Mouse (Mus musculus) midbrain, embryonic 15.5 days (tissue): ENCODE measurements around the gene Tex21. TPM values are rescaled to one million over a fixed set of nuclear protein-coding genes. Genes with fewer than 3 reads are reported as not detected.
A peak's percentile ranks its signal among the peaks of the same experiment; 100 is the strongest.

Experiments used
- ATAC-seq: fragments of 200-750 bp; cut with Nextera tagmentation; replicated peaks from 2 replicates; pipeline ENCODE4 v1.8.0; 2017; ENCODE audit warnings: moderate TSS enrichment
- H3K27ac ChIP-seq: fragments of 300-500 bp; sonication (generic); 2 replicates; pipeline ENCODE4 v1.5.1; 2015; ENCODE audit warnings: mild to moderate bottlenecking, inconsistent platforms
- H3K27me3 ChIP-seq: fragments of 300-500 bp; sonication (generic); replicated peaks from 2 replicates; pipeline ENCODE4 v1.6.1; 2015; ENCODE audit warnings: inconsistent platforms
- H3K36me3 ChIP-seq: fragments of 300-500 bp; sonication (generic); replicated peaks from 2 replicates; pipeline ENCODE4 v1.6.1; 2015; ENCODE audit warnings: inconsistent platforms
- H3K4me1 ChIP-seq: fragments of 300-500 bp; sonication (generic); 2 replicates; pipeline ENCODE4 v1.6.1; 2015; ENCODE audit warnings: inconsistent platforms
- H3K4me2 ChIP-seq: fragments of 300-500 bp; sonication (generic); 2 replicates; pipeline ENCODE4 v1.6.1; 2015; ENCODE audit warnings: inconsistent platforms, mild to moderate bottlenecking, moderate library complexity
- H3K4me3 ChIP-seq: fragments of 300-500 bp; sonication (generic); 2 replicates; pipeline ENCODE4 v1.5.1; 2015; ENCODE audit warnings: mild to moderate bottlenecking, inconsistent platforms
- H3K9ac ChIP-seq: fragments of 300-500 bp; sonication (generic); 2 replicates; pipeline ENCODE4 v1.6.1; 2015; ENCODE audit warnings: mild to moderate bottlenecking, inconsistent platforms
- H3K9me3 ChIP-seq: fragments of 300-500 bp; sonication (generic); 2 replicates; pipeline ENCODE4 v1.6.1; 2016; ENCODE audit warnings: inconsistent platforms
- WGBS: fragments of 180-500 bp; shearing (Covaris S2); methylation state at CpG from one replicate; pipeline ENCODE4 v1.1.7; 2015; ENCODE audit warnings: mixed read lengths; 5-methylcytosine and 5-hydroxymethylcytosine counted together
- polyA plus RNA-seq: library from polyadenylated mRNA; unstranded; fragments of >200 nt; fragmentation: Nextera tagmentation; extraction: Ambion mirVana; gene quantifications from 2 replicates; pipeline ENCODE4 v1.2.1, GENCODE M21; 2015

Tex21 gene
- polyA plus RNA-seq: not detected in 2 replicates

DNA sequence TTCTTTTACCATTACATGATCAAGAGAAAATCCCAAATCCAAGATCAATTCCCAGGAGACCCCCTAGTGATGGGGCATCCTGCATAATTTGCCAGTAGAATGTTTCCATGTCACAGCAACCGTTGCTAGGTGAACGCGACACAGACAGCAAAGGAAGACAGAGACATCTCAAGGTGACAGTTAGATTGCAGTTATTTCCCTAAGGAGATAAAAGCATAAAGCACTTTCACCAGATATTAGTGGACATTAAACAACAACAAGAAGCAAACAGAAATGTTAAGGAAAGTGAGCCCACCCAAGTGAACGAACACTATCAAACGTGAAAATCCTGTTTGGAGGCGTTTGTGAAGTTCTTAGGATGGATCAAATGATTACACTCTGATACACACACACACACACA, at the start of gene Tex21:
Tex21 (minus strand) TSS at position 101 of the 400 bp plus-strand sequence.
- Histone ChIP-seq H3K9me3 (no peaks in the 10 kb centered on the region), H3K27ac (no peak within 1 kb of the TSS), H3K27me3 (no peaks in the 10 kb centered on the region), H3K36me3 (no peaks in the 10 kb centered on the region), H3K4me1 (no peaks in the 10 kb centered on the region), H3K4me3 (no peak within 1 kb of the TSS), H3K4me2 (no peak within 1 kb of the TSS), H3K9ac (no peak within 1 kb of the TSS)
- ATAC-seq: no peak
- 58% methylated on average over 6 of the region's 6 CpGs for WGBS

- Histone ChIP-seq H3K4me2 (no peak overlapping the region), H3K27me3 (no peaks in the 10 kb centered on the region), H3K27ac (no peak overlapping the region), H3K9me3 (no peaks in the 10 kb centered on the region), H3K4me3 (no peak overlapping the region), H3K4me1 (no peaks in the 10 kb centered on the region), H3K36me3 (peaks cover 8% of the 10 kb centered on the region; the same call in 1 of the 2 replicates), H3K9ac (no peak overlapping the region)
- WGBS: 67% methylated on average over 7 of the region's 7 CpGs
- no peak for ATAC-seq
Measured at GRCm38 (mm10) chr12:76293192-76293591, 46.6 kb upstream of the Tex21 start.

- WGBS: 95% methylated on average over 2 of the region's 2 CpGs
Measured at GRCm38 (mm10) chr12:76290271-76290670, 43.7 kb upstream of the Tex21 start.

DNA sequence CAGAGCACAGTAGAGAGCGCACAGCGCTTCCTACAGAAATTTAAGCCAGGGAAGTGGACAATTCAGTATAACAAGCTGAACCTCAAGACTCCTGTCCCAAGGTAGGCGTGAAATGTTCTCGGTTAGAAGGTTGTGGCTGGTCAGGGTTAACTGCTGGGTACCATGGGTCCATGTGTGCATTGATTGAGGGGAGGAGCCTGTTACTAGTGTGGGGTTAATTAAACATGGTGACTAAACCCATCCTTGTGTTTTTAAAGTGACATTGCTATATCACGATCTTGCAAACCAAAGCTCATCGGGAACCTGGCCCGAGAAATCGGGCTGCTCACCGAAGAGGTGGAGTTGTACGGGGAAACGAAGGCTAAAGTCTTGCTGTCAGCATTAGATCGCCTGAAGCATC, 42.9 kb upstream of the Tex21 start:
- H3K27ac ChIP-seq: no peak overlapping the region
- peaks cover 4% of the 10 kb centered on the region; the same call in 1 of the 2 replicates for H3K36me3 ChIP-seq
- 94% methylated on average over 12 of the region's 12 CpGs for WGBS
- no peaks in the 10 kb centered on the region for H3K27me3 ChIP-seq
- H3K9ac ChIP-seq: no peak overlapping the region
- H3K4me1 ChIP-seq: peaks cover 8% of the 10 kb centered on the region; the same call in 1 of the 2 replicates
- no peaks in the 10 kb centered on the region for H3K9me3 ChIP-seq
- ATAC-seq: 0 out of 2 replicates have a peak, but pooled peaks have one; percentile 4
- no peak overlapping the region for H3K4me3 ChIP-seq
- no peak overlapping the region for H3K4me2 ChIP-seq

More at GRCm38 (mm10) chr12:76290271-76290670, 43.7 kb upstream of the Tex21 start:
- Histone ChIP-seq H3K4me3 (no peak overlapping the region), H3K27ac (no peak overlapping the region), H3K27me3 (no peaks in the 10 kb centered on the region), H3K9me3 (no peaks in the 10 kb centered on the region), H3K36me3 (peaks cover 4% of the 10 kb centered on the region; the same call in 1 of the 2 replicates), H3K4me2 (no peak overlapping the region), H3K4me1 (peaks cover 8% of the 10 kb centered on the region; the same call in 1 of the 2 replicates), H3K9ac (no peak overlapping the region)
- no peak for ATAC-seq

DNA sequence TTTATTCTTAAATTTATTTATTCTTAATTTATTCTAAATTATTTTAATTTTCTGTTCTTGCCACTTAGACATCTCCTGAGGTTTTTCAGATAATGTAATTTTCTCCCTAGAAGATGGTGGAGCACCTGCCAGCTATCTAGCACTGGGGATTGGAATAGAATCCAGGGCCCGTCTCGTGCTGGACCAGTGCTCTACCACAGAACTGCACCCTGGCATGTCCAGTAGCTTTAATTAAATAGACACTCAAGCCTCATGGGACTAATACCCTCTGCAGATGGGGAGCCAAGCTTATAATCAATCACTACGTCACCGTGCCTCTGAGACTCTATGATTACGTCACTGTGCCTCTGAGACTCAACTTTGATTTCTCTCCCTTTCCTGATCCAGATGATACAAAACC, 41.9 kb upstream of the Tex21 start:
- H3K4me1 ChIP-seq: peaks cover 8% of the 10 kb centered on the region; the same call in 1 of the 2 replicates
- ATAC-seq: 0 out of 2 replicates have a peak, but pooled peaks have one; percentile 27

GRCm38 (mm10) chr12:76287986-76288385, 41.4 kb upstream of the Tex21 start:
- 0 out of 2 replicates have a peak overlapping the region, but pooled peaks have one; percentile 9 for H3K4me2 ChIP-seq
- no peaks in the 10 kb centered on the region for H3K27me3 ChIP-seq
- H3K9me3 ChIP-seq: no peaks in the 10 kb centered on the region
- peak; percentile 65; the same call in 1 of the 2 replicates for ATAC-seq
- H3K4me3 ChIP-seq: no peak overlapping the region
- H3K27ac ChIP-seq: peak overlapping the region; percentile 73
- H3K4me1 ChIP-seq: peaks cover 8% of the 10 kb centered on the region; the same call in 1 of the 2 replicates
- no peak overlapping the region for H3K9ac ChIP-seq
- WGBS: 25% methylated on average over 8 of the region's 8 CpGs
- H3K36me3 ChIP-seq: peaks cover 4% of the 10 kb centered on the region; the same call in 1 of the 2 replicates

More for the DNA sequence above, 41.9 kb upstream of the Tex21 start:
- Histone ChIP-seq H3K9ac (no peak overlapping the region), H3K4me3 (no peak overlapping the region), H3K9me3 (no peaks in the 10 kb centered on the region), H3K27ac (peak overlapping the region; percentile 55; the same call in 1 of the 2 replicates), H3K36me3 (peaks cover 4% of the 10 kb centered on the region; the same call in 1 of the 2 replicates), H3K4me2 (no peak overlapping the region), H3K27me3 (no peaks in the 10 kb centered on the region)
- 30% methylated on average over 5 of the region's 5 CpGs for WGBS

- no peak for ATAC-seq
- no peaks in the 10 kb centered on the region for H3K27me3 ChIP-seq
- no peak overlapping the region for H3K27ac ChIP-seq
- no peak overlapping the region for H3K9ac ChIP-seq
- no peaks in the 10 kb centered on the region; the same call in 1 of the 2 replicates for H3K36me3 ChIP-seq
- no peaks in the 10 kb centered on the region for H3K9me3 ChIP-seq
- WGBS: 87% methylated on average over 6 of the region's 6 CpGs
- H3K4me3 ChIP-seq: no peak overlapping the region
- H3K4me2 ChIP-seq: no peak overlapping the region
- peaks cover 8% of the 10 kb centered on the region; the same call in 1 of the 2 replicates for H3K4me1 ChIP-seq
Measured at GRCm38 (mm10) chr12:76285418-76285817, 38.9 kb upstream of the Tex21 start.

- Histone ChIP-seq H3K9me3 (no peaks in the 10 kb centered on the region), H3K4me3 (no peak overlapping the region), H3K4me2 (no peak overlapping the region), H3K27me3 (no peaks in the 10 kb centered on the region), H3K36me3 (no peaks in the 10 kb centered on the region; the same call in 1 of the 2 replicates), H3K27ac (no peak overlapping the region), H3K9ac (no peak overlapping the region), H3K4me1 (peaks cover 3% of the 10 kb centered on the region; the same call in 1 of the 2 replicates)
- ATAC-seq: no peak
- WGBS: 83% methylated on average over 17 of the region's 17 CpGs
Measured at GRCm38 (mm10) chr12:76282532-76283173, 36.1 kb upstream of the Tex21 start.

- Histone ChIP-seq H3K27ac (no peak overlapping the region), H3K4me2 (no peak overlapping the region), H3K36me3 (no peaks in the 10 kb centered on the region; the same call in 1 of the 2 replicates), H3K9ac (no peak overlapping the region), H3K4me1 (no peaks in the 10 kb centered on the region), H3K4me3 (no peak overlapping the region), H3K9me3 (no peaks in the 10 kb centered on the region), H3K27me3 (no peaks in the 10 kb centered on the region)
- WGBS: 39% methylated on average over 4 of the region's 4 CpGs
- no peak for ATAC-seq
Measured at GRCm38 (mm10) chr12:76282132-76282531, 35.6 kb upstream of the Tex21 start.

GRCm38 (mm10) chr12:76281111-76281660, 34.6 kb upstream of the Tex21 start:
- H3K9ac ChIP-seq: no peak overlapping the region
- H3K4me2 ChIP-seq: no peak overlapping the region
- H3K27ac ChIP-seq: no peak overlapping the region
- no peak overlapping the region for H3K4me3 ChIP-seq
- H3K27me3 ChIP-seq: no peaks in the 10 kb centered on the region
- H3K4me1 ChIP-seq: no peaks in the 10 kb centered on the region
- no peaks in the 10 kb centered on the region for H3K9me3 ChIP-seq
- no peak for ATAC-seq
- H3K36me3 ChIP-seq: no peaks in the 10 kb centered on the region; the same call in 1 of the 2 replicates
- 90% methylated on average over 2 of the region's 2 CpGs for WGBS

DNA sequence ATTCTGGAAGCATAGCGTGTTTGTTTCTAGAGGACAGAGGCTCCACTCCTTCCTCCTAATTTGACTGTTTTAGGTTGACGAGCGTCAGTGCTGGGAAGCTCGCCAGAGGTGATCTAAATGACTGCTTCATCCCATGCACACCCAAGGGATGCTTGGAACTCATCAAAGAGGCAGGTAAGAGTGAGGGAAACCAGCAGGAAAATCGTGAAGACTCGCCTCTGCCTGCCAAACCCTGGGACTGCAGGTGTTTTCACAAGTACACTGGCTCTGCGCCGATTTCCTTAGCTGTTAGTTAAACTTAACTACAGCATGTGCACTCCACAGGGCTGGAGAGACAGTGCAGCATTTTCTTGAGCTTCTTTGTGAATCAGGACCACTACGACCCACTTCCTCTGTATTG, 34.0 kb upstream of the Tex21 start:
- 90% methylated on average over 9 of the region's 9 CpGs for WGBS
- no peak for ATAC-seq
- H3K9me3 ChIP-seq: no peaks in the 10 kb centered on the region
- H3K4me2 ChIP-seq: no peak overlapping the region
- no peak overlapping the region for H3K9ac ChIP-seq
- no peak overlapping the region for H3K4me3 ChIP-seq
- no peaks in the 10 kb centered on the region for H3K27me3 ChIP-seq
- no peak overlapping the region for H3K27ac ChIP-seq
- H3K4me1 ChIP-seq: no peaks in the 10 kb centered on the region
- H3K36me3 ChIP-seq: no peaks in the 10 kb centered on the region; the same call in 1 of the 2 replicates

GRCm38 (mm10) chr12:76278209-76278608, 31.7 kb upstream of the Tex21 start:
- H3K4me3 ChIP-seq: no peak overlapping the region

More at GRCm38 (mm10) chr12:76278209-76278608, 31.7 kb upstream of the Tex21 start:
- Histone ChIP-seq H3K9ac (no peak overlapping the region), H3K27ac (no peak overlapping the region), H3K4me1 (no peaks in the 10 kb centered on the region), H3K36me3 (no peaks in the 10 kb centered on the region; the same call in 1 of the 2 replicates), H3K4me2 (no peak overlapping the region), H3K9me3 (no peaks in the 10 kb centered on the region), H3K27me3 (no peaks in the 10 kb centered on the region)
- ATAC-seq: no peak
- WGBS: 78% methylated on average over 6 of the region's 6 CpGs
